Mouse (Mus musculus): Measurements from ENCODE around the gene Llph. TPM values are rescaled to one million over a fixed set of nuclear protein-coding genes. Genes with fewer than 3 reads are reported as not detected.
A peak's percentile ranks its signal among the peaks of the same experiment; 100 is the strongest.

The Llph gene
- 54.7 and 62.4 TPM in 2 replicates for polyA plus RNA-seq (2012; ENCODE audit: insufficient read depth, insufficient read length, missing spikeins)

- TF ChIP-seq POLR2A (IDR thresholded peaks at IDR 0.05; ENCODE audit: borderline replicate concordance, low read depth, low read length) (no peak), CTCF (IDR thresholded peaks at IDR 0.05; ENCODE audit: low read depth, low read length) (no peak)
- H3K27ac ChIP-seq (ENCODE audit: insufficient read depth, low read depth, low read length), result peak within 1 kb of the TSS; percentile 53
These were observed at the start of gene Llph for GRCm38 (mm10) chr10:120226871-120227661. Gene Llph (plus strand): TSS chr10:120227070.

GRCm38 (mm10) chr10:120182887-120183286, 44.0 kb upstream of the Llph start:
- H3K27ac ChIP-seq (ENCODE audit: insufficient read depth, low read depth, low read length), result no peak overlapping the region
- no peak overlapping the region for H3K4me3 ChIP-seq (ENCODE audit: insufficient read depth, low read length)
- TF ChIP-seq CTCF (IDR thresholded peaks at IDR 0.05; ENCODE audit: low read depth, low read length) (no peak), POLR2A (IDR thresholded peaks at IDR 0.05; ENCODE audit: borderline replicate concordance, low read depth, low read length) (no peak)
- H3K4me1 ChIP-seq (ENCODE audit: control insufficient read depth, insufficient read depth, low read length), result peaks cover 11% of the 10 kb centered on the region

More at GRCm38 (mm10) chr10:120226871-120227661, at the start of gene Llph:
- peak within 1 kb of the TSS; percentile 96 for H3K4me3 ChIP-seq (ENCODE audit: insufficient read depth, low read length)
- peaks cover 8% of the 10 kb centered on the region for H3K4me1 ChIP-seq (ENCODE audit: control insufficient read depth, insufficient read depth, low read length)

GRCm38 (mm10) chr10:120183342-120183741, 43.5 kb upstream of the Llph start:
- TF ChIP-seq POLR2A (IDR thresholded peaks at IDR 0.05; ENCODE audit: borderline replicate concordance, low read depth, low read length) (no peak), CTCF (IDR thresholded peaks at IDR 0.05; ENCODE audit: low read depth, low read length) (no peak)
- no peak overlapping the region for H3K27ac ChIP-seq (ENCODE audit: insufficient read depth, low read depth, low read length)
- H3K4me1 ChIP-seq (ENCODE audit: control insufficient read depth, insufficient read depth, low read length), result peaks cover 11% of the 10 kb centered on the region

GRCm38 (mm10) chr10:120188513-120188912, 38.4 kb upstream of the Llph start:
- H3K4me1 ChIP-seq (ENCODE audit: control insufficient read depth, insufficient read depth, low read length), result peaks cover 30% of the 10 kb centered on the region
- no peak overlapping the region for H3K4me3 ChIP-seq (ENCODE audit: insufficient read depth, low read length)
- H3K27ac ChIP-seq (ENCODE audit: insufficient read depth, low read depth, low read length), result peak overlapping the region; percentile 82
- TF ChIP-seq POLR2A (IDR thresholded peaks at IDR 0.05; ENCODE audit: borderline replicate concordance, low read depth, low read length), result no peak
- TF ChIP-seq CTCF (IDR thresholded peaks at IDR 0.05; ENCODE audit: low read depth, low read length), result no peak

More at GRCm38 (mm10) chr10:120183342-120183741, 43.5 kb upstream of the Llph start:
- H3K4me3 ChIP-seq (ENCODE audit: insufficient read depth, low read length), result no peak overlapping the region

- H3K27ac ChIP-seq (ENCODE audit: insufficient read depth, low read depth, low read length), result peak overlapping the region; percentile 82
- peak overlapping the region; percentile 36 for H3K4me3 ChIP-seq (ENCODE audit: insufficient read depth, low read length)
- TF ChIP-seq CTCF (IDR thresholded peaks at IDR 0.05; ENCODE audit: low read depth, low read length), result no peak
- no peak for TF ChIP-seq POLR2A (IDR thresholded peaks at IDR 0.05; ENCODE audit: borderline replicate concordance, low read depth, low read length)
- H3K4me1 ChIP-seq (ENCODE audit: control insufficient read depth, insufficient read depth, low read length), result peaks cover 27% of the 10 kb centered on the region
These were observed 37.6 kb upstream of the Llph start for GRCm38 (mm10) chr10:120189276-120189675.

GRCm38 (mm10) chr10:120189782-120190181, 37.1 kb upstream of the Llph start:
- H3K4me3 ChIP-seq (ENCODE audit: insufficient read depth, low read length), result peak overlapping the region; percentile 36
- TF ChIP-seq POLR2A (IDR thresholded peaks at IDR 0.05; ENCODE audit: borderline replicate concordance, low read depth, low read length) (no peak), CTCF (IDR thresholded peaks at IDR 0.05; ENCODE audit: low read depth, low read length) (no peak)
- H3K4me1 ChIP-seq (ENCODE audit: control insufficient read depth, insufficient read depth, low read length), result peaks cover 25% of the 10 kb centered on the region
- H3K27ac ChIP-seq (ENCODE audit: insufficient read depth, low read depth, low read length), result peak overlapping the region; percentile 82

GRCm38 (mm10) chr10:120191165-120191564, 35.7 kb upstream of the Llph start:
- Histone ChIP-seq H3K4me3 (ENCODE audit: insufficient read depth, low read length) (no peak overlapping the region), H3K4me1 (ENCODE audit: control insufficient read depth, insufficient read depth, low read length) (peaks cover 25% of the 10 kb centered on the region), H3K27ac (ENCODE audit: insufficient read depth, low read depth, low read length) (peak overlapping the region; percentile 82; the same call in 1 of the 2 replicates)
- no peak for TF ChIP-seq CTCF (IDR thresholded peaks at IDR 0.05; ENCODE audit: low read depth, low read length)
- TF ChIP-seq POLR2A (IDR thresholded peaks at IDR 0.05; ENCODE audit: borderline replicate concordance, low read depth, low read length), result no peak

GRCm38 (mm10) chr10:120192278-120192677, 34.6 kb upstream of the Llph start:
- H3K4me3 ChIP-seq (ENCODE audit: insufficient read depth, low read length), result no peak overlapping the region
- no peak for TF ChIP-seq CTCF (IDR thresholded peaks at IDR 0.05; ENCODE audit: low read depth, low read length)
- TF ChIP-seq POLR2A (IDR thresholded peaks at IDR 0.05; ENCODE audit: borderline replicate concordance, low read depth, low read length), result no peak
- peaks cover 27% of the 10 kb centered on the region for H3K4me1 ChIP-seq (ENCODE audit: control insufficient read depth, insufficient read depth, low read length)

GRCm38 (mm10) chr10:120193255-120193654, 33.6 kb upstream of the Llph start:
- peaks cover 31% of the 10 kb centered on the region for H3K4me1 ChIP-seq (ENCODE audit: control insufficient read depth, insufficient read depth, low read length)
- no peak overlapping the region for H3K4me3 ChIP-seq (ENCODE audit: insufficient read depth, low read length)
- TF ChIP-seq POLR2A (IDR thresholded peaks at IDR 0.05; ENCODE audit: borderline replicate concordance, low read depth, low read length), result no peak
- no peak overlapping the region for H3K27ac ChIP-seq (ENCODE audit: insufficient read depth, low read depth, low read length)

More at GRCm38 (mm10) chr10:120192278-120192677, 34.6 kb upstream of the Llph start:
- H3K27ac ChIP-seq (ENCODE audit: insufficient read depth, low read depth, low read length), result no peak overlapping the region

Data from bone marrow macrophage, adult 2 months (primary cell).